Mouse (Mus musculus) ES-E14 (cell line): ENCODE data around the gene Cygb.

Experiments used
- CHD2 ChIP-seq: IDR thresholded peaks from 2 replicates; pipeline ENCODE4 v1.6.1; 2014; ENCODE audit warnings: mild to moderate bottlenecking, low read depth, low read length, inconsistent platforms
- HCFC1 ChIP-seq: IDR thresholded peaks from 2 replicates; pipeline ENCODE4 v1.6.1; 2012; ENCODE audit warnings: low read length, inconsistent platforms, borderline replicate concordance; ENCODE audit not compliant: insufficient read depth

DNA sequence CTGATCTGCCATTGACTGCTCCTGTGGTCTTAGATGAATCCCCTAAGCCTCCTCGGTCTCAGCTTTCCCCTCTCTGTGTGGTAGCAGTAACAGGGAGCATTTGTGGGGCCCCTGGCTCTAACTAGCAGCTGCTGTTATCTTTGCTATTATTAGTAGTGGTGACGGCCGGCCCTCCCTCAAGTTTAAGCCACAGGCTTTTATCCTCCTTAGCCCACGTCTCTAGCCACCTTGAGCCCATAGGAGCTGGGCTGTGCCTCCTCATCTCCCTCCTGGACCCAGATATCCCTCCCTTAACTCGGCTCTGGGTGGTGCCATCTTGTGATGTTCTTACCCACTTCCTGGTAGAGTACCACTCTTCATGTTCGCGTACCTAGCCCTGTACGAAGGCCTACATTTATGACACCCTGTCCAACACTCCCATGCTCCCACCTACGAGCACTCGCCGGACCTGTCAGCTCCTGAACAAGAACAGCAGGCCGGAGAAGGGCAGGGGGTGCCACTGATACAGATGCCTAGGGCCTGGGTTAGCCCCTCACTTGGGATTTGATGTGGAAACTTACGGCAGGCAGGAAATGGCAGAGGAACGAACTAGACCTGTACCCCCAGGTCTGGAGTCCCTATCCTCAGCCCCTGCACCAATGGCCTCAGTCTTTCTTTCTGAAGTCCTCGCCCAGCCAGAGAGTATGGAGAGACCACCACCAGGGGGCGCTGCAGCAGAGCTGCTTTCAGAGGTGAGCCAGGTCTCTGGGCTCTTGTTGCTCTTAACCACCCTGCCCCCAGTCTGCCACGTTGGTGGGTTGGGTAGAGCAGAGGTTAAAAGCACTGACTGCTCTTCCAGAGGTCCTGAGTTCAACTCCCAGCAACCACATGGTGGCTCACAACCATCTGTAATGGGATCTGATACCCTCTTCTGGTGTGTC is 28.8 kb downstream of the Cygb start:
- TF ChIP-seq CHD2 = no peak
- TF ChIP-seq HCFC1 = no peak
